Comparison of ENCODE assay signal across 8 mouse cellular contexts in the genomic region with DNA sequence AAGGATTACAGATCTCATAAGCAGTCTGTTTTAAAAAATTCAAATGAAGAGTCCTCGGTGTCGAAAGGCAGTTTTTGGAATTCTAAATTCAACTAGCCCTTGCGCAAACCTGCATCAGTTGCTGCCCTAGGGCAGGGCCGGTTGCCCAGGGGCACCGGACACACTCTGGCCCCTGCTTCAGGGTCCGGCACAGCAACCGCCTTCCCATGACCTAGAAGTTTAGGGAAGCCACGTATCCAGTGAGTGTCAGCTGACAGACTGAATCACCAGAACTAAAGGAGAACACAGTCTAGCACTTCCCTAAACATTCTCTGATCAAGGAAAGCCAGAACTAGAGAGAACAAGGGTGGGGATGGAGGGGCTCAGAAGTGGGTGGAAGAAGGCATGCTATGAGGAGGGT. TPM values are rescaled to one million over a fixed set of nuclear protein-coding genes. Genes with fewer than 3 reads are reported as not detected.
DNase-seq lines count a peak whose midpoint lies in the region; ATAC-seq and TF ChIP-seq lines count a peak whose summit lies in the region.

No protein-coding gene starts in this region.

- no peak for ATAC-seq in kidney, embryonic 15.5 days (replicated peaks; ENCODE audit: low FRiP score)
- peak; percentile 49 for ATAC-seq in Patski
- peak; percentile 65 for ATAC-seq in liver, embryonic 16.5 days (ENCODE audit: low read depth)

- 5% methylated on average over 8 of the region's 8 CpGs for WGBS in kidney, embryonic 15.5 days
- WGBS in hindbrain, embryonic 10.5 days = 4% methylated on average over 8 of the region's 8 CpGs
- WGBS in liver, embryonic 16.5 days (ENCODE audit: insufficient replicate concordance) = 2% methylated on average over 8 of the region's 8 CpGs

- peaks cover 10% of the 10 kb centered on the region for H3K4me1 ChIP-seq in kidney, embryonic 15.5 days
- H3K4me1 ChIP-seq in embryonic fibroblast, embryonic 13.5 days (ENCODE audit: control insufficient read depth, insufficient read depth, low read length) = peaks cover 6% of the 10 kb centered on the region
- H3K4me1 ChIP-seq in hindbrain, embryonic 10.5 days (replicated peaks) = peaks cover 14% of the 10 kb centered on the region
- no peaks in the 10 kb centered on the region; the same call in none of the 2 replicates for H3K4me1 ChIP-seq in liver, embryonic 16.5 days (ENCODE audit: control insufficient read depth, low read depth, low read length)

- TF ChIP-seq CTCF in Patski (IDR thresholded peaks at IDR 0.05) = no peak
- no peak for TF ChIP-seq CTCF in embryonic fibroblast, embryonic 13.5 days (IDR thresholded peaks at IDR 0.05; ENCODE audit: borderline replicate concordance, insufficient read depth, low read length)

- peak overlapping the region; percentile 48 for H3K9ac ChIP-seq in kidney, embryonic 15.5 days
- 0 out of 2 replicates have a peak overlapping the region, but pooled peaks have one; percentile 20 for H3K9ac ChIP-seq in liver, embryonic 16.5 days (ENCODE audit: low read depth, low read length)

- no peaks in the 10 kb centered on the region for H3K79me2 ChIP-seq in myocyte (ENCODE audit: control insufficient read depth, insufficient read depth)

- no peak overlapping the region for H3ac ChIP-seq in myocyte (ENCODE audit: control insufficient read depth, insufficient read length)

- in situ Hi-C loops in Patski (cut with MboI; ENCODE audit: low pct_unique_long_range_greater_than_20kb) = no loop called here

- no peak for DNase-seq in kidney, adult 18-20 months
- no peak for DNase-seq in Patski (ENCODE audit: low read depth, low spot score)
- DNase-seq in hindbrain, embryonic 10.5 days (ENCODE audit: low spot score) = peak; percentile 19
- DNase-seq in frontal cortex, postnatal 36 days (ENCODE audit: low spot score in 2 of 2) = no peak

- CTCF ChIA-PET in Patski (lab: Charles Lee) = interaction anchor here (3.9 kb wide), 1 partner anchor 11 kb away, joined by 22 read pairs; no protein-coding TSS in a partner anchor

- H3K27ac ChIP-seq in kidney, embryonic 15.5 days = no peak overlapping the region
- peak overlapping the region; percentile 61 for H3K27ac ChIP-seq in embryonic fibroblast, embryonic 13.5 days (ENCODE audit: insufficient read depth, low read length)
- H3K27ac ChIP-seq in hindbrain, embryonic 10.5 days = peak overlapping the region; percentile 59; the same call in 1 of the 2 replicates
- peak overlapping the region; percentile 64 for H3K27ac ChIP-seq in liver, embryonic 16.5 days (ENCODE audit: low read length)

- no peak; the same call in none of the 2 replicates for TF ChIP-seq POLR2A in embryonic fibroblast, embryonic 13.5 days (IDR thresholded peaks at IDR 0.05; ENCODE audit: low read depth, low read length)
- TF ChIP-seq POLR2A in myocyte (IDR thresholded peaks at IDR 0.05; ENCODE audit: insufficient read length, low read depth) = no peak

- peak overlapping the region; percentile 68 for H3K4me3 ChIP-seq in kidney, embryonic 15.5 days (replicated peaks)
- peak overlapping the region; percentile 72 for H3K4me3 ChIP-seq in embryonic fibroblast, embryonic 13.5 days (ENCODE audit: insufficient read depth, low read length)
- H3K4me3 ChIP-seq in hindbrain, embryonic 10.5 days = peak overlapping the region; percentile 73
- peak overlapping the region; percentile 64 for H3K4me3 ChIP-seq in liver, embryonic 16.5 days (ENCODE audit: low read depth, low read length)
- no peak overlapping the region for H3K4me3 ChIP-seq in myocyte

- H3K27me3 ChIP-seq in kidney, embryonic 15.5 days = no peaks in the 10 kb centered on the region; the same call in 1 of the 2 replicates
- H3K27me3 ChIP-seq in Patski = no peaks in the 10 kb centered on the region
- peaks cover 18% of the 10 kb centered on the region for H3K27me3 ChIP-seq in hindbrain, embryonic 10.5 days (ENCODE audit: insufficient read depth, poor library complexity, severe bottlenecking)
- no peaks in the 10 kb centered on the region for H3K27me3 ChIP-seq in liver, embryonic 16.5 days (ENCODE audit: control insufficient read depth, insufficient read depth, low read depth, low read length)
- peaks cover 5% of the 10 kb centered on the region for H3K27me3 ChIP-seq in myocyte (ENCODE audit: control insufficient read depth, insufficient read depth, insufficient read length)

- H3K36me3 ChIP-seq in kidney, embryonic 15.5 days = peaks cover 4% of the 10 kb centered on the region
- no peaks in the 10 kb centered on the region for H3K36me3 ChIP-seq in hindbrain, embryonic 10.5 days
- no peaks in the 10 kb centered on the region for H3K36me3 ChIP-seq in liver, embryonic 16.5 days (ENCODE audit: control insufficient read depth, insufficient read depth)
- no peaks in the 10 kb centered on the region for H3K36me3 ChIP-seq in myocyte (ENCODE audit: control insufficient read depth, insufficient read depth)

- POLR2A ChIA-PET in Patski (lab: Charles Lee) = no interaction called here

- peak overlapping the region; percentile 89 for H3K4me2 ChIP-seq in kidney, embryonic 15.5 days
- H3K4me2 ChIP-seq in liver, embryonic 16.5 days (ENCODE audit: low read depth, low read length) = peak overlapping the region; percentile 65
- peak overlapping the region; percentile 45 for H3K4me2 ChIP-seq in myocyte (ENCODE audit: low read depth)

- no peaks in the 10 kb centered on the region for H3K9me3 ChIP-seq in kidney, embryonic 15.5 days (replicated peaks)
- H3K9me3 ChIP-seq in hindbrain, embryonic 10.5 days = no peaks in the 10 kb centered on the region
- H3K9me3 ChIP-seq in liver, embryonic 16.5 days (replicated peaks; ENCODE audit: control insufficient read depth, low read length) = no peaks in the 10 kb centered on the region

TF ChIP-seq in myocyte, 11 proteins besides CTCF, POLR2A, EP300 and RAD21:
- TF ChIP-seq SRF (IDR thresholded peaks at IDR 0.05; ENCODE audit: control insufficient read depth, insufficient read length, low read depth) (no peak), TCF12 (IDR thresholded peaks at IDR 0.05; ENCODE audit: insufficient read depth, poor library complexity, severe bottlenecking) (no peak), POLR2AphosphoS2 (IDR thresholded peaks at IDR 0.05; ENCODE audit: insufficient read length, low read depth) (no peak), REST (IDR thresholded peaks at IDR 0.05; ENCODE audit: insufficient read depth, insufficient read length) (no peak), MYOD1 (IDR thresholded peaks at IDR 0.05; ENCODE audit: control insufficient read depth in 1 of 3, insufficient read length in 2 of 3, low read depth in 2 of 3) (no peak), TCF3 (IDR thresholded peaks at IDR 0.05; ENCODE audit: insufficient read length, low read depth) (no peak), USF1 (IDR thresholded peaks at IDR 0.05; ENCODE audit: low read depth) (no peak), MAX (IDR thresholded peaks at IDR 0.05; ENCODE audit: low read depth) (no peak), E2F4 (IDR thresholded peaks at IDR 0.05; ENCODE audit: insufficient read depth) (no peak), MYOG (IDR thresholded peaks at IDR 0.05; ENCODE audit: control insufficient read depth in 1 of 3, insufficient read depth in 1 of 3, insufficient read length in 2 of 3, low read depth in 2 of 3) (no peak), CEBPB (IDR thresholded peaks at IDR 0.05; ENCODE audit: insufficient read depth, poor library complexity, severe bottlenecking) (no peak)

RNA-seq across cellular contexts. Expression of gene Cyp4v3, which starts 0.5 kb away (rescaled TPM):
- polyA plus RNA-seq in kidney, embryonic 15.5 days (2015; fragmentation: Nextera tagmentation; extraction: Ambion mirVana) = 1.6 and 2.1 TPM in 2 replicates
- polyA plus RNA-seq in Patski (2021) (7.9 TPM), myocyte (2012; fragmentation: generic; extraction: Trizol) (0.02 TPM)
- polyA plus RNA-seq in embryonic fibroblast, embryonic 13.5 days (2011; ENCODE audit: insufficient read length, low read depth, missing spikeins) = 7.1 and 7.4 TPM in 2 replicates
- 0.41 and 0.45 TPM in 2 replicates for polyA plus RNA-seq in hindbrain, embryonic 10.5 days (2016; fragmentation: Nextera tagmentation; extraction: Ambion mirVana)
- 6.4 and 6.5 TPM in 2 replicates for polyA plus RNA-seq in liver, embryonic 16.5 days (2015; fragmentation: Nextera tagmentation; extraction: Ambion mirVana)

RNA-seq across cellular contexts. Expression of gene Gm45753, which starts 25.2 kb away (rescaled TPM):
- polyA plus RNA-seq in kidney, embryonic 15.5 days (2015; fragmentation: Nextera tagmentation; extraction: Ambion mirVana) = 0.32 and 0.42 TPM in 2 replicates
- polyA plus RNA-seq in Patski (2021) = 0.03 TPM
- not detected in 2 replicates for polyA plus RNA-seq in embryonic fibroblast, embryonic 13.5 days (2011; ENCODE audit: insufficient read length, low read depth, missing spikeins)
- polyA plus RNA-seq in hindbrain, embryonic 10.5 days (2016; fragmentation: Nextera tagmentation; extraction: Ambion mirVana) = not detected in 2 replicates
- 21.6 and 26.5 TPM in 2 replicates for polyA plus RNA-seq in liver, embryonic 16.5 days (2015; fragmentation: Nextera tagmentation; extraction: Ambion mirVana)
- polyA plus RNA-seq in myocyte (2012; fragmentation: generic; extraction: Trizol) = not detected

RNA-seq across cellular contexts. Expression of gene Klkb1, which starts 38.8 kb away (rescaled TPM):
- 0.05 and 0.10 TPM in 2 replicates for polyA plus RNA-seq in kidney, embryonic 15.5 days (2015; fragmentation: Nextera tagmentation; extraction: Ambion mirVana)
- polyA plus RNA-seq in Patski (2021) (not detected), myocyte (2012; fragmentation: generic; extraction: Trizol) (not detected)
- polyA plus RNA-seq in embryonic fibroblast, embryonic 13.5 days (2011; ENCODE audit: insufficient read length, low read depth, missing spikeins) = 0.18 and 0.26 TPM in 2 replicates
- not detected in 2 replicates for polyA plus RNA-seq in hindbrain, embryonic 10.5 days (2016; fragmentation: Nextera tagmentation; extraction: Ambion mirVana)
- 13.9 and 18.1 TPM in 2 replicates for polyA plus RNA-seq in liver, embryonic 16.5 days (2015; fragmentation: Nextera tagmentation; extraction: Ambion mirVana)

RNA-seq across cellular contexts. Expression of gene Fam149a, which starts 48.6 kb away (rescaled TPM):
- 47.0 and 48.4 TPM in 2 replicates for polyA plus RNA-seq in kidney, embryonic 15.5 days (2015; fragmentation: Nextera tagmentation; extraction: Ambion mirVana)
- 53.1 TPM for polyA plus RNA-seq in Patski (2021)
- polyA plus RNA-seq in embryonic fibroblast, embryonic 13.5 days (2011; ENCODE audit: insufficient read length, low read depth, missing spikeins) = 27.7 and 30.2 TPM in 2 replicates
- polyA plus RNA-seq in hindbrain, embryonic 10.5 days (2016; fragmentation: Nextera tagmentation; extraction: Ambion mirVana) = 9.1 and 9.6 TPM in 2 replicates
- 1.6 and 1.8 TPM in 2 replicates for polyA plus RNA-seq in liver, embryonic 16.5 days (2015; fragmentation: Nextera tagmentation; extraction: Ambion mirVana)
- polyA plus RNA-seq in myocyte (2012; fragmentation: generic; extraction: Trizol) = 0.59 TPM

Comparison
In these comparisons a context has a peak if more than half of its experiments do, and no peak if none do; other contexts are left out.
1. RNA of gene Gm45753, which starts 25.2 kb away (polyA plus RNA-seq): 21.6 to 26.5 TPM in liver, embryonic 16.5 days; 0.32 to 0.42 TPM in kidney, embryonic 15.5 days, 0.03 TPM in Patski (single experiment), not detected in embryonic fibroblast, embryonic 13.5 days, not detected in hindbrain, embryonic 10.5 days and not detected in myocyte (single experiment); every median in the first group is over 10 times any median in the second.
2. RNA of gene Klkb1, which starts 38.8 kb away (polyA plus RNA-seq): 13.9 to 18.1 TPM in liver, embryonic 16.5 days; 0.18 to 0.26 TPM in embryonic fibroblast, embryonic 13.5 days, 0.05 to 0.10 TPM in kidney, embryonic 15.5 days, not detected in Patski (single experiment), not detected in hindbrain, embryonic 10.5 days and not detected in myocyte (single experiment); every median in the first group is over 10 times any median in the second.
3. Peak in every context shown above with its lines, with median percentiles within 50 percentile points of each other: H3K4me2 ChIP-seq.